Mouse (Mus musculus) hindbrain, embryonic 11.5 days (tissue): ENCODE results near the gene Rhox13. TPM values are rescaled to one million over a fixed set of nuclear protein-coding genes. Genes with fewer than 3 reads are reported as not detected.

ENCODE experiments used
- polyA plus RNA-seq: library from polyadenylated mRNA; unstranded; fragments of >200 nt; fragmentation: Nextera tagmentation; extraction: Ambion mirVana; gene quantifications from 2 replicates; pipeline ENCODE4 v1.2.1, GENCODE M21; 2014

The Rhox13 gene
- polyA plus RNA-seq, 1 experiment from 2014 or later, result not detected

Other genes starting within 250 kb of the Rhox13 start
- not detected in 2 replicates for gene Rhox8, start 242.3 kb upstream of the Rhox13 start, polyA plus RNA-seq
- not detected in 2 replicates for gene Rhox7b, start 224.0 kb upstream of the Rhox13 start, polyA plus RNA-seq
- not detected in 2 replicates for gene Rhox9, start 219.4 kb upstream of the Rhox13 start, polyA plus RNA-seq
- not detected in 2 replicates for gene Btg1-ps1, start 102.4 kb upstream of the Rhox13 start, polyA plus RNA-seq
- not detected in 2 replicates for gene Btg1-ps2, start 78.1 kb upstream of the Rhox13 start, polyA plus RNA-seq
- not detected in 2 replicates for gene Rhox10, start 54.7 kb upstream of the Rhox13 start, polyA plus RNA-seq
- gene Rhox11, start 36.1 kb upstream of the Rhox13 start, polyA plus RNA-seq, result not detected in 2 replicates
- gene Rhox12, start 10.3 kb upstream of the Rhox13 start, polyA plus RNA-seq, result not detected in 2 replicates
- gene Zbtb33, start 68.6 kb downstream of the Rhox13 start, polyA plus RNA-seq, result 9.9 and 15.8 TPM in 2 replicates
- 19.7 and 20.6 TPM in 2 replicates for gene Tmem255a, start 131.2 kb downstream of the Rhox13 start, polyA plus RNA-seq
- gene Atp1b4, start 195.0 kb downstream of the Rhox13 start, polyA plus RNA-seq, result not detected in 2 replicates